Mouse (Mus musculus) brain, embryonic 14.5 days (tissue): ENCODE measurements around the gene Ccnl2.

Experiments
- CTCF ChIP-seq: fragments of 200-500 bp; IDR thresholded peaks from 2 replicates; pipeline ENCODE4 v1.5.1; 2012; ENCODE audit warnings: inconsistent platforms, mild to moderate bottlenecking, moderate library complexity, borderline replicate concordance; ENCODE audit not compliant: insufficient read depth, insufficient read length; ENCODE audit errors: extremely low read depth
- POLR2A ChIP-seq: fragments of 200-500 bp; IDR thresholded peaks from 2 replicates; pipeline ENCODE4 v1.6.1; 2012; ENCODE audit warnings: mild to moderate bottlenecking, inconsistent platforms, borderline replicate concordance; ENCODE audit not compliant: poor library complexity, insufficient read depth, insufficient read length, severe bottlenecking; ENCODE audit errors: extremely low read depth

DNA sequence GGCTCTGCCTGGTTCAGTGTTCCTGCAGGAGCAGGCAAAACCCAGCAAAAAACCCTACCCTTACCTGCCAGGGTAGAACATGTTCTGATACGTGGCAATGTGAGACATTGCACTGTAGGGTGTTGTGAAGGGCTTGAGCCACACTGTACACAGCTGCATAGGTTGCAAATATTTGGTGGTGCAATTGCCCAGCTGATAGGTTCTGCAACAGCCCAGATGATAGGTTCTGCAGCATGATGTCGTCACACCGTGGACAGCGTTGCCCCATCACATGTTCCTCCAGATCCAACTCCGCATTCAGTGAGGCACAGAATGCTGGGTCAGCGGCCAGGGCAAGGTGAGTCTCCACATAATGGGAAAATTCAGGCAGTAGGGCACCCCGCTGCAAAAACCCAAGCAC is 49.5 kb downstream of the Ccnl2 start:
- TF ChIP-seq CTCF: no peak
- TF ChIP-seq POLR2A: no peak
